Mouse (Mus musculus) spleen, adult 12 weeks (tissue): Measurements from ENCODE around the gene Rnf10.
A peak's percentile ranks its signal among the peaks of the same experiment; 100 is the strongest.

ENCODE experiments used
- DNase-seq: peaks from one replicate; pipeline ENCODE4 v3.0.0; 2022; ENCODE audit warnings: low spot score

Rnf10 gene

GRCm38 (mm10) chr5:115275998-115276397 lies 3.3 kb upstream of the Rnf10 start:
- peak; percentile 47 for DNase-seq

- DNase-seq: no peak
Measured at GRCm38 (mm10) chr5:115274771-115275170, 2.1 kb upstream of the Rnf10 start.

DNA sequence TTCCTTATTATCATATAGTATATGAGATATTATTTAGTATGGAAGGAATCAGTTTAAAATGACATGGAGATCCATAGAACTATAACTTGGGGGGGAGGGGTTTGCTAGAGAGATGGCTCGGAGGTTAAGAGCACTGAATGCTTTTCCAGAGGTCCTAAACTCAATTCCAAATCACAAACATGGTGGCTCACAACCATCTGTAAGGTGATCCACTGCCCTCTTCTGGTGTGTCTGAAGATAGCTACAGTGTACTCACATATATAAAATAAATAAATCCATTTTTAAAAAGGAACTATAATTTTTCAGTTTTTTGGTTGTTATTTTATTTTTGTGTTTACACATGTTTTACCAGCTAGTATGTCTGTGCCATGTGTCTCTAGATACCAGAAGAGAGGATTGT lies 1.7 kb upstream of the Rnf10 start:
- DNase-seq: no peak

DNA sequence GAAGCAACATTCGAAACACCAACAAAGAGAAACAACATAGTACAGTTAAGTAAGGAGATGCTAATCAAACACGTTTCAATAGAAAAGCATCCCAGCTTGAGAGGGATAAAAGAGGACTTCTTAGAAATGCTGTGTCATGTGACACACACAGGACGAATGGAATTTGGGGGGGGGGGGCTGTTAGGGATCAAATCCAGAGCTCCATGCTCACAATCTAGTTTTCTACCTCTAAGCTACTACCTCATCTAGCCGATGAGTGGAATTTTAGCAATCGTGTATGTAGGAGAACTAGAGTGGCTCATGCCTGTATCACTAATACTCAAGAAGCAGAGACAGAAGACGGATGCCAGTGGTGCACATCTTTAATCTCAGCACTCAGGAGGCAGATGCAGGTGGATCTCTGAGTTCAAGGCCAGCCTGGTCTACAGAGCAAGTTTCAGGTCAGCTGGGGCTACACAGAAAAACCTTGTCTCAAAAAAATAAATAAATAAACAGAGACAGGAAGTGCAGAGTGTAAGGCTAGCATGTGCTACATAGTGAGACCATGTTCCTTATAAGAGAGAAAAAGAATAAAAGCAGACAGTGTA lies 944 bp upstream of the Rnf10 start:
- no peak for DNase-seq

DNA sequence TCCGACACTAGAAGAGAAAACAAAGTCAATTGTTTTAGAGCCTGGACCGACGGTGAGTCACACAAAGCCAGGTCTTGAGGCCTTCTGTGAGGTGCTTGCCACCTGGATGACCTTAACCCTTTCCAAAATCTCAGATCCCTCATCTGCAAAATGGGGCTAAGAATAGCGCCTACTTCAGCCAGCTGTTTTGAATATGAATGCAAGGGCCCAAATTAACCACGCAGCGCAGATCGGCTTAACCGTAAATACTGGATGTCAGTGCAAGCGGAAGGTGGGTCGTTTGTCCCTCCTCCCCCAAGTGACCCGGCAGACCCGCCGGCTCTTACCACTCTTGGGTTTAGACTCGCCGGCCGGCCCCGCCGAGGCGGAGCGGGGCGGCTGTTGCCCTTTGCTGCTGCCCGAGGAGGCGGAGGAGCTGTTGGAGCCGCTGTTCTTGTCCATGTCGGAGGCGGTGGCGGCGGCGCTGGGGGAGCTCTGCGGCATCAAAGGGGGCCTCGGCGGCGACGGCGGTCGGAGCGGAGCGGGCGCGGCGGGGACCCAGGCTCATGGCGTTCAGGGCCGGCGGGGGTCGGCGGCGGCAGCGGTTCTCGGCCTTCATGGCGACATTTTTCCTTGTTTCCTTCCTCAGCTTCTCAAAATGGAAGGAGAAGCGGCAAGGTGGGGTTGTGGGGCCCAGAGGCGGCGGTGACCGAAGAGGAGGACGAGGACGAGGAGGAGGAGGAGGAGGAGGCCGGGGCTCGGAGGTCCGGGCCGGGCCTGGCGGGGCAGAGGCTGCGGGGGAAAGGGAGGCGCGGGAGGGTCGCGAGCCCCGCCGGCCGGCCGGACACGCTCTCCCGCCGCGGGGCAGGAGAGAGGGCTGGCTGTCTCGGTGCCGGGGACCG lies 527 bp downstream of the Rnf10 start:
- DNase-seq: peak; percentile 37

DNA sequence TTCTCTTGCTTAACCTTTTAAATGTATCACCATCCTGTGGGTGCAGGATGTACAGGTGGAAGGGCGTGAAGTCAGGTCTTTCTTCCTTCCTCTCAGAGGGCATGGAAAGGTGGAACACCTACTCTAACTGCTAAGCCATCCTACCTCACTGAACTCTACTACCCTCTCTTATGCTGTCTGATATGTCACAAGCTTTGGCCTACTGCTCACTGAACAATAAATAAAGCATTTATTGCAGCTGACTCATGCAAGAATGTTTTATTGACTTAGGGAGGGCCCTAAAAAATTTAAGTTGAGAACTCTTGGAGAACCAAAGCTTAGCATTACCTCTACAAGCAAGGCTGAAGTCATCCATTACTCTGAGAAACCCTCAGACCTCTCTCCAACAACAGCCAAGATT lies 2.7 kb downstream of the Rnf10 start:
- no peak for DNase-seq

- no peak for DNase-seq
Measured at GRCm38 (mm10) chr5:115268266-115268665, 4.4 kb downstream of the Rnf10 start.

DNA sequence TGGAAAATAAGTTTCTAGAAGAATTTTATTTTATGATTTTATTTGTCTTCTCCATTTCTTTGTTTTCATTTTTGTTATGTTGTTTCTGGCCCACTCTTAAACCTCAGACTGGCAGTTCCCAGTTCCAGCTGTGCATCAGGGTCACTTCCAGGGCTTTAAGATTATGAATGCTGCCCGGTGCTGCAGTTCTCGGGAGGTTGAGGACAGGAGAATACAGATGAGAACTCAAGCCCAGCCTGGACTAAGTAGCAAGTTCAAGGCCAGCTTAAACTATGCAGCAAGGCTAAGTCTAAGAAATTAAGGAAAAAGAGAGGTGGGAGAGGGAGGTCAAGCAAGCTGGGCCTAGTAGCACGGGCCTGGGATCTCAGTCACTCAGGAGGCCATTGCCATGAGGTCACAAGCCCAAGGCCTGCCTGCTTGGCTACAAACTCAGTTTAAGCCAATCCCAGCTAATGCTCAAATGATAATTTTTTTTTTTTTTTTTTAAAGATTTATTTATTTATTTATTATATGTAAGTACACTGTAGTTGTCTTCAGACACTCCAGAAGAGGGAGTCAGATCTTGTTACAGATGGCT lies 5.1 kb downstream of the Rnf10 start:
- no peak for DNase-seq

DNA sequence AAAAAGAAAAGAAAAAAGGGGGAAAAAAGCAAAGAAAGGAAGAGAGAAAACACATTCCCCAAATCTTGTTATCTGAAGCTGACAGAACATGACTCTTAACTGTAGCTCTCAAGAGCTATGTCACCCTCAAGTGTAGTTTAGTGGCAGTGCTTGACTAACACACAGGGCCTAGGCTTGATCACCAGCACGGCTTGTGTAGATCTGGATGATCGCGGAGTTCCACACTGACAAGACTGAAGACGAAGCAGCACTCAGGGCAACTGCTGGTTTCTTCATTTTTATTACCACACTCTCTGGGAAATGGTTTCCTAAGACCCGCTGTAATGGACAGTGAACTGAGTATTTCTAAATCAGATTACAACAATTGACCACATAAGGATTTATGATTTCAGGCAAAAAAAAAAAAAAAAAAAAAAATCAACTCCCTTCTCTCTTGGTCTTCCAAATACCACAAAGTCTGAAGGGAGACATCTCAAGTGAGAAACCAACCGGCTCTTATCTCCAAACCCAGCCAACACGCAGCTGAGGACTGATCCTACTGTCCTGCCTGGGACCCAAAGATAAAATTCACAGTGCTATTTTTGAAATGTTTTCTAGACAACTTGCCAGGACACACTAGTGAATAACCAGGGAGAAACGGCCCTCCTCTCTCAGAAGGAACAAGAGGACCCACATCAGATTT lies 5.8 kb downstream of the Rnf10 start:
- peak; percentile 54 for DNase-seq

GRCm38 (mm10) chr5:115266340-115266739 lies 6.4 kb downstream of the Rnf10 start:
- no peak for DNase-seq

DNA sequence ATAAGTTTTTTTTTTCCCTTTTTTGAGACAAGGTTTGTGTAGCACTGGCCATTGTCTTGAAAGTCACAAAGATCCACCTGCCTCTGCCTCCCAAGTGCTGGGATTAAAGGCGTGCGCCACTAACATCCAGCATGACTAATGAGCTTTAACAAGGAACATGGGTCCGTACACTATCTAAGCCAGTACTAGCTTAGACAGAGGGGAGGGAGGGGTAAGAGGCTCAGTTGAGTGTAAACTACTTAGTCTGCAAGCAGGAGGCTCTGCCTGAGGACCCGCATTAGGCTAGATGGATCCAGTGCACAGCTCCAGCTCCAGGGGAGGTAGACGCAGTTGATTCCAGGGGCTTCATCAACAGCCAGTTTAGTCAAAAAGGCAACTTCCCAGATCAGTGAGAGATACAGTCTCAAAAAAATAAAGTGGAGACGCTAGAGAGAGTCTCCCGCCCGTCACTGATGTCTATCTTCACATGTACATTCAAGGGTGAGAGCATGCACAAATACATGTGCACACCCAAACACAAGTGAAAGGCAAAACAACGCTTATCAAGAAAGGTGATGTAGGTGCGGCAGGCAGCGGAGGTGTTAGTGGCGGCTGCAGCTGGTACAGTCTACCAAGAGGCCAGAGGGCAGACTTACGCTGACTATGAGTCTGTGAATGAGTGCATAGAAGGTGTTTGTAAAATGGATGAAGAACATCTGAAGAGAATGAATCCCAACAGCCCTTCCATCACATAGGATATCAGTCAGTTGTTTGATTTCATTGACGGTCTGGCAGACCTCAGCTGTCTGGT lies 10.0 kb downstream of the Rnf10 start:
- no peak for DNase-seq

DNA sequence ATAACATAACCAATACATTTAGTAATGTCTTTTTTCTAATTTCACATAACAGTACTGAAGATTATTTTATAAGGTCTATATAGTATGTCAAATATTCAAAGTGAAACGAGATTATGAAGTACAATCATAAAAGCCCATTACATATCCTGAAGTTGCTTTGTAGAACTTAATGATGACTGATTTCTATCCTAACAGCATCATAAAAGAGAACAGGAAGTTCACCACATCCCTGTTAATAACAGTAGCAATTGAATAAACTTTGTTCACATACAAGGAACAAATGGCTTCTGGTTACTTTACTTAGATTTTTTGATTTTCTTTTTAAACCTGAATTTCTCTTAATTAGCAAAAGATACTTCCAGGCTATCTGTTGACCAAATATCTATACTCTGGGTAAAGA lies 10.8 kb downstream of the Rnf10 start:
- no peak for DNase-seq

DNA sequence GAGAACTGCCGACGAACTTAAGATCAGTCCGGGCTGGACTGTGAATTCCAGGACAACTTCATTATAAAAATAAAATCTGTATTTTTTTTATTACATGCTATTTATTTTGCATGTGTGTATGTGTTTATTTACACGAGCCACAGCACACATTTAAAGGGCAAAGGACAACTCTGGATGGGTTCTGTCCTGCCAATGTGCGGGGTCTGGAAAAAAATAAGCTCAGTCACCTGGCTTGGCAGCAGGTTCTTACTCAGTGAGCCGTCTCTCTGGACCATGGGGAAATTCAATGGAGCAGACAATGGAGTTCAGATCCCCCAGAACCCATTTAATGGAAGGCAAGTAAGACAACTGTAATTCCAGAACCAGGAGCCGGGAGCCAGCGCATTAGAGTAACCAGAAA lies 11.6 kb downstream of the Rnf10 start:
- no peak for DNase-seq

DNA sequence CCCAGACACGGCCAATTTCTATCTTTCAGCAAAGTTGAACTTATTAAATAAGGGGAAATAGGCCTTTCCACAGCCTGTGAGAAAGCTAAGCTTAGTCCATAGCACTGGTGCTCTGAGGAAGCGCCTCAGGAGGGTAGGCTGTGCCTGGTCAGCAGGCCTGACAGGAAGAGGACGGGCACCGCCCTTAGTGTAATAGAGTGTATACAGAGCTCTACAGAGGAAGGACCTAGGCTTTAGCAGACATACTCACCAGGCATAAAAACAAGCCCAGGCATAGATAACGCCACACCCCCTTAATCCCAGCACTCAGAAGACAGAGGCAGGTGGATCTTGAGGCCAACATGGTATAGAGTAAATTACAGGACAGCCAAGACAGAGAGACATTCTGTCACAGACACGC lies 12.3 kb downstream of the Rnf10 start:
- no peak for DNase-seq

DNA sequence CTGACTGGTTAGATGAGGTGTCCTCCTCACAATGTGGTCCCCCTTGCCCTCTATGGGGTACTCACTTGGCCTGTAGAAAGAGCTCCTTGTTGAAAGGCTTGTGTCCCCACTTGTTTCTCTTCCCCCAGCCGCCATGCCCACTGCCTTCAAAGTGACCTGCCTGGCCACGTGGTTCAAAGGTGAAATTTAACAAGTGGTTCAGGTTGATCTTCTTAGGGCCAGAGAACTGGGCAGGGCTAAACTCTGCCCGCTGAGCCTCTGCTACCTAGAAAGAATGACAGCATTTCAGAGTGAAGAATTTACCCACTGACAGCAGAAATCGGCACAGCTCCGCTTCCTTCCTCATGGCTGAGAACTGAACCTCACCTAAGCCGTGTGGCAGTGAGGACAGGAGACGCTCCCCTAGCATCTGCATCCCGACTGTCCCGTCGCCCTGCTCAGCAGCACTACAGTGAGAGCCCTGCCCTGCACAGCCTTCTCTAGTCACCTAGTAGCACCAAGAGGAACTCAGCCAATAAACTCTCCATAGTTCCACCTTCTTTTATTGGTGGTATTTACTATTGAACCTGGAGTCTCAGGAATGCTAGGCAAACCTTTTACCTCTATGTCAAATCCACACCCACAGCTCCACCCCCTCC lies 15.7 kb downstream of the Rnf10 start:
- no peak for DNase-seq

- DNase-seq: no peak
Measured at GRCm38 (mm10) chr5:115255472-115255871, 17.2 kb downstream of the Rnf10 start.

DNA sequence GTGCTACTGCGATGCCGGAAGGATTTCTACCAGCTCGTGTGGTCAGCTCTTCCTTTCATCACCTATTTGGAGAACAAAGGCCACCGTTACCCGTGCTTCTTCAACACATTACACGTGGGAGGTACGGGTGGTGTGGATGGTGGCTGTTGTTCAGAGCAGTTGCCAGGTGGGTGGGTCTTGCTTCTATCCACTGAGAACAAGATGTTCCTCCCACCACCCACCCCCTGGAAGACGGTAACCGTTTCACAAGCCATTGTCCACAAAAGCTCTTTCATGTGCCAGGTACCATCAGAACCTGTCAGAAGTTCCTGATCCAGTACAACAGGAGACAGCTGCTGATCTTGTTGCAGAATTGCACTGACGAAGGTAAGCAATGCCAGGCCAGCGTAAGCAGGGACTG lies 32.5 kb downstream of the Rnf10 start:
- DNase-seq: no peak

DNA sequence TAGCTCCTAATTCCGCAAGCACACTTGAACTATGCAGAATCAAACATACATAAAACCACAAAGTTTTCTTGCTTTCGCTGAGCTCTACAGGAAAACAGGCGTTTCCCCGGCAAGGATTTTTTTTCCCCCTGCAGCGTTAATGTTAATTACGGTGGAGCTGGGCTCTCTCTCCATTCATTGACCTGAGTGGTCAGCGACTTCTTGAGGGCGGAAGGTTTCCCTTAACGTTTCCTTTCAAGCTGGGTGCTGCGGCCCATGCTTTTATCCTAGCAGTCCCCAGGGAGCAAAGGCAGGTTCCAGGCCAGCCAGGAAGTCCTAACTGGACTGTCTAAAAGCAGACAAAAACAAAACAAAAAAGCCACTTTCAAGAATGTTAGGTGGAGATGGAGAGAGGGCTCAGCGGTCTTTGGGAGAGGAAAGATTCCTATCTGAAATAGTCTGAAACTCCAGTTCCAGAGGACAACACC lies 33.9 kb downstream of the Rnf10 start:
- DNase-seq: no peak

DNA sequence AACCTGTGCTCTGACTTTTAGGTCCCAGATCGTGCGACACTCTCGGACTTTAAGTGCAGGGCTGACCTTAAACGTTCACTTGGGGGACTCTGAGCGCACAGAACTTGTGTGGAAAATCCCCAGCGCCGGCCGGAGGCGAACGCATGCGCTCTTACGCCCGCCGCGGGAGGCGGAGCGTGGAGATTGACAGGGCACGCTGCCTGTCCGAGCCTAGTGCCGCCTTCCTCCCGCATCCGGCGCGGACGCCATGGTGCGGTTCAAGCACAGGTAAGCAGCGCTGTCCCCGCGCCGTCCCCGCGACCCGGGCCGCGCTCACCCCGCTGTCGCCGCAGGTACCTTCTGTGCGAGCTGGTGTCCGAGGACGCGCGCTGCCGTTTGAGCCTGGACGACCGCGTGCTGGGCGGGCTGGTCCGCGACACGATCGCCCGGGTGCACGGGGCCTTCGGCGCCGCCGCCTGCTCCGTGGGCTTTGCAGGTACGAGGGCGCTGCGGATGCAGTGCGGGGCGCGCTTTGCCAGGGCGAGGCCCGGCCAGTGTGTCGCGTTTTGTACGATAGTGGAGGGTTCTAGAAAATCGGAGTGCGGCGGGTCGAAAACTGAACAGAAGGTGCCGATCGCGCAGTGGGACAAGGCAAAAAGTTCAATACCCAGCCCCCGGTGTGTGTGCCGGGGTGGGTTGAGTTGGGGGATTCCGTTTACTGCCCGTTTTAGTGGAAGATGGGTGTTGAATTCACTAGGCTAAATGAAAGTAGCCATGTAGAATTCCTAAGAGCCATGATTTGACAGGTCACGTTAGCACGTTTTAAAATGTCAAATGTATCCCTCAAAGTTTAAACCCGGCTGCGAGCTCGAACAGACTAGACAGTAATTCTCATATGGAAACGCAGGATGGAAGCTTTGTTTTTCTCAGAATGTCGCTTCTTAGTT lies 34.6 kb downstream of the Rnf10 start:
- DNase-seq: peak; percentile 82

GRCm38 (mm10) chr5:115235786-115236263 lies 36.9 kb downstream of the Rnf10 start, which contains the start of gene Pop5:
TSS of gene Pop5 (plus strand) at chr5:115235836.
- peak; percentile 80 for DNase-seq
